Mouse (Mus musculus): ENCODE data around the gene Sult4a1. TPM values are rescaled to one million over a fixed set of nuclear protein-coding genes. Genes with fewer than 3 reads are reported as not detected.

The Sult4a1 gene
- polyA plus RNA-seq, 1 experiment from 2014 or later = 40.4 TPM

GRCm38 (mm10) chr15:84049570-84049969 lies 56.0 kb downstream of the Sult4a1 start:
- H3K4me1 ChIP-seq (ENCODE audit: control insufficient read depth, insufficient read depth, low read length) = peaks cover 3% of the 10 kb centered on the region
- no peak for DNase-seq (ENCODE audit: low spot score)
- H3K36me3 ChIP-seq (ENCODE audit: control insufficient read depth, insufficient read depth, low read length) = no peaks in the 10 kb centered on the region
- H3K4me3 ChIP-seq (ENCODE audit: low read depth, low read length) = no peak overlapping the region
- no peak overlapping the region for H3K27ac ChIP-seq (ENCODE audit: low read depth, low read length)
- no peak overlapping the region for H3K9ac ChIP-seq (ENCODE audit: low read length)
- no peaks in the 10 kb centered on the region for H3K27me3 ChIP-seq (replicated peaks; ENCODE audit: control insufficient read depth, insufficient read depth, low read length)
- no peak for ATAC-seq
- H3K9me3 ChIP-seq (replicated peaks; ENCODE audit: control insufficient read depth, low read length) = no peaks in the 10 kb centered on the region
- WGBS = 69% methylated on average over 7 of the region's 7 CpGs
- H3K4me2 ChIP-seq (ENCODE audit: low read length) = no peak overlapping the region

DNA sequence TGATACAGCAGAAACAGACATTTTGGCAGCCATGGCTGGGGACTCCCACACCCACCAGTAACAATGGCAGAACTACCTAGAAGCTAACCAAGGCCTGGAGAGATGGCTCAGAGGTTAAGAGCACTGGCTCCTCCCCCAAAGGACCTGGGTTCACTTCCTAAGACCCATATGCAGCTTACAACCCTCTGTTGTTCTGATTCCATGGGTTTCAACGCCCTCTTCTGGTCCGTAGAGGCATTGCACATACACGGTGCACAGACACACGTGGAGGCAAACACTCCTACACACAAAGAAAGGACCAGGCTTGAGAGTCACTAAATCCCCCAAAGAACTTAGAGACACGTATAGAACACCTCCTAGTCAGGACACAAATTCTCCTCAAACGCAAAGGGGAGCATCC lies 60.0 kb downstream of the Sult4a1 start:
- no peak for DNase-seq (ENCODE audit: low spot score)
- Histone ChIP-seq H3K27me3 (replicated peaks; ENCODE audit: control insufficient read depth, insufficient read depth, low read length) (no peaks in the 10 kb centered on the region), H3K4me2 (ENCODE audit: low read length) (no peak overlapping the region), H3K4me1 (ENCODE audit: control insufficient read depth, insufficient read depth, low read length) (no peaks in the 10 kb centered on the region), H3K4me3 (ENCODE audit: low read depth, low read length) (no peak overlapping the region), H3K27ac (ENCODE audit: low read depth, low read length) (no peak overlapping the region), H3K36me3 (ENCODE audit: control insufficient read depth, insufficient read depth, low read length) (no peaks in the 10 kb centered on the region), H3K9ac (ENCODE audit: low read length) (no peak overlapping the region), H3K9me3 (replicated peaks; ENCODE audit: control insufficient read depth, low read length) (no peaks in the 10 kb centered on the region)
- no peak for ATAC-seq
- WGBS = 92% methylated on average over 6 of the region's 6 CpGs

DNA sequence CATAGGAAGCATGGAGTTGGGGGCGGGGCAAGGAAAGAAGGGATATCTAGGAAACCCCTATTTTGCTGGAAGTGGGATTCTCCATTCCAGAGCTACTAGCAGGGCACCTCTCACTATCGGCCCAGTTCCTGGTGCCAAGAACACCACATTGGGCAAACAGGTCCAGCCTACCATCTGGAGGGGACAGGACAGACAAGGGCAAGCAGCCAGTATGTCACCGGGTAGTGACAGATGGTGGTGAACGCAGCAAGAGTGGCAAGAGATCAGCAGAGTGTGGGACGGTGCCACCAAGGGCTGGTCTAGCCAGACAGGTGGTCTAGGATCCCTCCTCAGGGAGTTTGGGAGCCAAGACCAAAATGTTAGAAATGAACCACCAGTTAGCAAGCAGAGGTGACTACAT lies 68.5 kb downstream of the Sult4a1 start:
- DNase-seq (ENCODE audit: low spot score) (peak; percentile 42), ATAC-seq (no peak)
- H3K4me1 ChIP-seq (ENCODE audit: control insufficient read depth, insufficient read depth, low read length) = no peaks in the 10 kb centered on the region
- no peak overlapping the region for H3K9ac ChIP-seq (ENCODE audit: low read length)
- H3K27me3 ChIP-seq (replicated peaks; ENCODE audit: control insufficient read depth, insufficient read depth, low read length) = no peaks in the 10 kb centered on the region
- no peak overlapping the region for H3K27ac ChIP-seq (ENCODE audit: low read depth, low read length)
- no peak overlapping the region for H3K4me3 ChIP-seq (ENCODE audit: low read depth, low read length)
- H3K9me3 ChIP-seq (replicated peaks; ENCODE audit: control insufficient read depth, low read length) = no peaks in the 10 kb centered on the region
- no peak overlapping the region for H3K4me2 ChIP-seq (ENCODE audit: low read length)
- H3K36me3 ChIP-seq (ENCODE audit: control insufficient read depth, insufficient read depth, low read length) = no peaks in the 10 kb centered on the region
- 67% methylated on average over 5 of the region's 5 CpGs for WGBS

Other genes with a start within 250 kb of the Sult4a1 start
- gene Efcab6, start 40.4 kb downstream of the Sult4a1 start, polyA plus RNA-seq (2014; fragmentation: Nextera tagmentation; extraction: Ambion mirVana) = 2.1 and 3.0 TPM in 2 replicates
- not detected in 2 replicates for gene Pnpla5, start 17.4 kb upstream of the Sult4a1 start, polyA plus RNA-seq (2014; fragmentation: Nextera tagmentation; extraction: Ambion mirVana)
- 1.7 and 1.9 TPM in 2 replicates for gene Pnpla3, start 62.1 kb upstream of the Sult4a1 start, polyA plus RNA-seq (2014; fragmentation: Nextera tagmentation; extraction: Ambion mirVana)
- gene Samm50, start 86.5 kb upstream of the Sult4a1 start, polyA plus RNA-seq (2014; fragmentation: Nextera tagmentation; extraction: Ambion mirVana) = 60.5 and 60.9 TPM in 2 replicates
- gene Parvb, start 126.3 kb upstream of the Sult4a1 start, polyA plus RNA-seq (2014; fragmentation: Nextera tagmentation; extraction: Ambion mirVana) = 2.5 and 2.9 TPM in 2 replicates
- 0.90 and 1.2 TPM in 2 replicates for gene Parvg, start 218.3 kb upstream of the Sult4a1 start, polyA plus RNA-seq (2014; fragmentation: Nextera tagmentation; extraction: Ambion mirVana)

Measured in forebrain, embryonic 14.5 days (tissue).